Mouse (Mus musculus): ENCODE data around the gene Gm3448. TPM values are rescaled to one million over a fixed set of nuclear protein-coding genes. Genes with fewer than 3 reads are reported as not detected.

The Gm3448 gene
- total RNA-seq, 1 experiment from 2014 or later = 9.5 TPM

- no peak for DNase-seq
Observed at GRCm38 (mm10) chr17:14959979-14960378, 81.4 kb downstream of the Gm3448 start.

- DNase-seq = no peak
Observed at GRCm38 (mm10) chr17:14958686-14959327, 82.5 kb downstream of the Gm3448 start.

- DNase-seq = no peak
Observed at GRCm38 (mm10) chr17:14953452-14953851, 87.9 kb downstream of the Gm3448 start.

GRCm38 (mm10) chr17:14949161-14949827 lies 92.0 kb downstream of the Gm3448 start:
- DNase-seq = no peak

Other genes starting within 250 kb of the Gm3448 start
- 8.3 and 8.4 TPM in 2 replicates for gene Wdr27, start 98.4 kb downstream of the Gm3448 start, total RNA-seq (2021)
- gene 1600012H06Rik, start 98.4 kb downstream of the Gm3448 start, total RNA-seq (2021) = 36.5 and 55.1 TPM in 2 replicates
- 70.1 and 76.4 TPM in 2 replicates for gene Phf10, start 80.3 kb downstream of the Gm3448 start, total RNA-seq (2021)
- gene 9030025P20Rik, start 63.1 kb downstream of the Gm3448 start, total RNA-seq (2021) = 8.7 and 9.6 TPM in 2 replicates
- gene Gm3417, start 62.7 kb downstream of the Gm3448 start, total RNA-seq (2021) = not detected in 2 replicates
- 1.8 and 6.3 TPM in 2 replicates for gene Gm3435, start 31.4 kb downstream of the Gm3448 start, total RNA-seq (2021)
- 68.0 and 75.4 TPM in 2 replicates for gene Ermard, start 329 bp downstream of the Gm3448 start, total RNA-seq (2021)
- 0.85 and 2.8 TPM in 2 replicates for gene Tcte3, start within 50 bp of the Gm3448 start, total RNA-seq (2021)

Measured in adrenal gland, postnatal 25 days (tissue).